Mouse (Mus musculus) myocyte (in vitro differentiated cells): ENCODE data around the gene Zfp654. TPM values are rescaled to one million over a fixed set of nuclear protein-coding genes. Genes with fewer than 3 reads are reported as not detected.

Experiments used
- H3K27me3 ChIP-seq: one replicate; pipeline ENCODE4 v1.6.1; 2011; ENCODE audit not compliant: control insufficient read depth, insufficient read depth, insufficient read length
- H3K36me3 ChIP-seq: one replicate; pipeline ENCODE4 v1.6.1; 2011; ENCODE audit not compliant: control insufficient read depth, insufficient read depth
- H3K4me2 ChIP-seq: one replicate; pipeline ENCODE4 v1.6.1; 2011; ENCODE audit warnings: low read depth, control low read depth
- H3K4me3 ChIP-seq: one replicate; pipeline ENCODE4 v1.5.1; 2011; ENCODE audit warnings: mild to moderate bottlenecking, control low read depth, moderate library complexity
- H3K79me2 ChIP-seq: one replicate; pipeline ENCODE4 v1.6.1; 2011; ENCODE audit not compliant: control insufficient read depth, insufficient read depth
- H3ac ChIP-seq: one replicate; pipeline ENCODE4 v1.6.1; 2011; ENCODE audit not compliant: control insufficient read depth, insufficient read length
- CEBPB ChIP-seq: IDR thresholded peaks from 2 replicates; pipeline ENCODE4 v1.6.1; 2011; ENCODE audit warnings: mild to moderate bottlenecking, moderate library complexity; ENCODE audit not compliant: poor library complexity, insufficient read depth, severe bottlenecking
- E2F4 ChIP-seq: IDR thresholded peaks from one replicate; pipeline ENCODE4 v1.6.1; 2011; ENCODE audit warnings: mild to moderate bottlenecking, control low read depth, moderate library complexity; ENCODE audit not compliant: insufficient read depth
- MAX ChIP-seq: IDR thresholded peaks from one replicate; pipeline ENCODE4 v1.6.1; 2011; ENCODE audit warnings: low read depth, mild to moderate bottlenecking, control low read depth
- MYOD1 ChIP-seq, 3 experiments: IDR thresholded peaks; one replicate each; pipeline ENCODE4 v1.6.1; 2011; ENCODE audit warnings: control low read depth in 2 of 3, low read depth in 2 of 3, mild to moderate bottlenecking in 2 of 3, moderate library complexity in 1 of 3; ENCODE audit not compliant: insufficient read length in 2 of 3, control insufficient read depth in 1 of 3
- MYOG ChIP-seq, 3 experiments: IDR thresholded peaks; one replicate each; pipeline ENCODE4 v1.6.1; 2011; ENCODE audit warnings: control low read depth in 2 of 3, low read depth in 2 of 3, mild to moderate bottlenecking in 2 of 3; ENCODE audit not compliant: insufficient read length in 2 of 3, control insufficient read depth in 1 of 3, insufficient read depth in 1 of 3
- POLR2A ChIP-seq: IDR thresholded peaks from one replicate; pipeline ENCODE4 v1.6.1; 2011; ENCODE audit warnings: low read depth, mild to moderate bottlenecking, control low read depth, moderate library complexity; ENCODE audit not compliant: insufficient read length
- POLR2AphosphoS2 ChIP-seq: IDR thresholded peaks from one replicate; pipeline ENCODE4 v1.6.1; 2011; ENCODE audit warnings: low read depth, control low read depth; ENCODE audit not compliant: insufficient read length
- REST ChIP-seq: IDR thresholded peaks from one replicate; pipeline ENCODE4 v1.6.1; 2011; ENCODE audit warnings: mild to moderate bottlenecking, control low read depth, moderate library complexity; ENCODE audit not compliant: insufficient read depth, insufficient read length
- SRF ChIP-seq: IDR thresholded peaks from one replicate; pipeline ENCODE4 v1.6.1; 2011; ENCODE audit warnings: low read depth; ENCODE audit not compliant: control insufficient read depth, insufficient read length
- TCF12 ChIP-seq: IDR thresholded peaks from one replicate; pipeline ENCODE4 v1.6.1; 2011; ENCODE audit warnings: mild to moderate bottlenecking, control low read depth; ENCODE audit not compliant: poor library complexity, insufficient read depth, severe bottlenecking
- TCF3 ChIP-seq: IDR thresholded peaks from one replicate; pipeline ENCODE4 v1.6.1; 2011; ENCODE audit warnings: low read depth, control low read depth; ENCODE audit not compliant: insufficient read length
- USF1 ChIP-seq: IDR thresholded peaks from one replicate; pipeline ENCODE4 v1.6.1; 2011; ENCODE audit warnings: low read depth, mild to moderate bottlenecking, control low read depth, moderate library complexity
- polyA plus RNA-seq: library from polyadenylated mRNA; unstranded; fragments of >200 nt; fragmentation: generic; extraction: Trizol; gene quantifications from one replicate; pipeline ENCODE4 v1.2.1, GENCODE M21; 2012; ENCODE audit warnings: missing spikeins

The Zfp654 gene
- polyA plus RNA-seq = 1.3 TPM

DNA sequence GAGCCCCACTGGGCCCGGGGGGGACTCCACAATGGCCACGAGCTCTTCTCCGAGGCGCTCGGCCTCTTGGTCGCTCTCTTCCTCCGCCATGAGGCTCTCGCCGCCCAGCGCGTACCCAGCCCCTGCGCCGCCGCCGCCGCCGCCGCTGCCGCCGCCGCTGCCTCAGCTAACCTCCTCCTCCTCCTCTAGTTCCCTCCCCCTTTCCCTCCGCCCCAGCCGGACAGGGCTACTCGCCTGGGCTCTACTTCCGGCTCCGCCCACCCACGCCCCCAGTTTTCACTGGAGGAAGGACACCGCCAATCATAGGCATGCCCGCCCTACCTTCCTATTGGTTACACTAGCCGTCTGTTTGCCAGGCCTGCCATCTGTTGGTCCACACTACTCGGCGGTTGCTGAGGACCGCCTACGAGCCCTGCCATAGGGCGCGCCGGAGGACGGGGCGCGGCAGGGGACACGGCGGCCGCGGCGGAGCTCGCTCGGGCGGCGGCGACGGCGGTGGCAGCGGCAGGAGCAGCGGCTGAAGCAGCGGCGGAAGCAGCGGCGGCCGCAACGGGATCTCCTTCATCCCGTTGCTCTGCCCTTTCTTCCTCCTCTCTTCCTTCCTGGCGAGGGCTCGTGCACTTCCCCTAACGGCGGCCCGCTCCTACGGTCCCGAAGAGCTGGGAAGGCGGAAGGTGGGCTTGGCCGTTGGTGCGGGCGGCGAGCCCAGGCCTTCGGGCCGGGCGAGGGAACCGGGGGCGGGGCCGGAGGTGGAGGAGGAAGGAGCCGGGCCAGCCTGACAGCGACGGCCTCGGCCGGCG is at the start of gene Zfp654, which contains the start of gene Cggbp1:
Gene Zfp654 (minus strand): TSS at position 90 of the 800 bp plus-strand sequence.
Gene Cggbp1 (plus strand): TSS at position 434 of the 800 bp plus-strand sequence.
- peak within 1 kb of the TSS; percentile 90 for H3ac ChIP-seq
- peak within 1 kb of the TSS; percentile 88 for H3K4me3 ChIP-seq
- H3K79me2 ChIP-seq = peaks cover 78% of the 10 kb centered on the region
- peaks cover 25% of the 10 kb centered on the region for H3K36me3 ChIP-seq
- no peaks in the 10 kb centered on the region for H3K27me3 ChIP-seq
- TF ChIP-seq CEBPB = no peak
- no peak for TF ChIP-seq MAX
- peak in 1 of 3 experiments; percentile 28 for TF ChIP-seq MYOG (IDR thresholded peaks at IDR 0.05; ENCODE audit: control insufficient read depth in 1 of 3, insufficient read depth in 1 of 3, insufficient read length in 2 of 3, low read depth in 2 of 3)
- TF ChIP-seq POLR2A = peak; percentile 88
- TF ChIP-seq MYOD1 (IDR thresholded peaks at IDR 0.05; ENCODE audit: control insufficient read depth in 1 of 3, insufficient read length in 2 of 3, low read depth in 2 of 3) = peak in 1 of 3 experiments; percentile 29
- TF ChIP-seq E2F4 = no peak
- no peak for TF ChIP-seq REST
- TF ChIP-seq USF1 = no peak
- peak; percentile 97 for TF ChIP-seq POLR2AphosphoS2
- peak; percentile 73 for TF ChIP-seq SRF
- no peak for TF ChIP-seq TCF12
- TF ChIP-seq TCF3 = no peak
- peak within 1 kb of the TSS; percentile 71 for H3K4me2 ChIP-seq

DNA sequence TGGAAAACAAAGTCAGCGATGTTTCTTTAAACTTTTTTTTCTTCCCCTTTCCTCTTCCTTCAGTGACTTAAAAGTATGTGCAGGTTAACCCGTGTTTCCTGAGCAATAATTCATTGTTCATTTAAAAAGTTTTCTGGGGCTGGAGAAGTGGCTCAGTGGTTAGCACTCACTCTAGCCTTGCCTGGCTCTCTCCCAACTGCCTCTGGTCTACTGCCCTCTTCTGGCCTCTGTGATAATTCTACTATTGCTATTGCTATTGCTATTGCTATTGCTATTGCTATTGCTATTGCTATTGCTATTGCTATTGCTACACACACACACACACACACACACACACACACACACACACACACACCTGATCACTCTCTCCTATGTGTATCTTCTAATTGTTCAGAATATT is 47.6 kb upstream of the Zfp654 start:
- Histone ChIP-seq H3K4me3 (no peak overlapping the region), H3ac (no peak overlapping the region), H3K4me2 (no peak overlapping the region), H3K27me3 (no peaks in the 10 kb centered on the region), H3K79me2 (no peaks in the 10 kb centered on the region), H3K36me3 (no peaks in the 10 kb centered on the region)
- TF ChIP-seq POLR2A (no peak), MYOG (IDR thresholded peaks at IDR 0.05; ENCODE audit: control insufficient read depth in 1 of 3, insufficient read depth in 1 of 3, insufficient read length in 2 of 3, low read depth in 2 of 3) (no peak), MAX (no peak), TCF12 (no peak), E2F4 (no peak), TCF3 (no peak), REST (no peak), MYOD1 (IDR thresholded peaks at IDR 0.05; ENCODE audit: control insufficient read depth in 1 of 3, insufficient read length in 2 of 3, low read depth in 2 of 3) (no peak), CEBPB (no peak), USF1 (no peak)

DNA sequence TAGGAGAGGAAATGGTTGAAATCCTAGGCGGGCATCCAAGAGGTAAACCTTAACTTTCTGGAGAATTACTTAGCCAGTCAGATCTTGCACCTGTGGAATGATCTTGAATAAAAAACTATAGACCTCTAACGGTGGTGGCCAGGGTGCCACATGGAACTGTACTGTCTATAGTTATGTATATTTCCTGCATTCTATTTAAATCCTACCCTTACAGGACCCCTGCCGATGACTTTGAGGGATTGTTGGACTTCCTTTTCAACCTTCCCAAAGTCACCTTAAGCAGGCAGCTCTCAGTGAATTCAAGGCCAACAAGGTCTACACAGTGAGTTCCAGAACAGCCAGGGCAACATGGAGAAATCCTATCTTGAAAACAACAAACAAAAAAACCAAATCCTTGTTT is 38.0 kb upstream of the Zfp654 start:
- Histone ChIP-seq H3K4me3 (no peak overlapping the region), H3K36me3 (no peaks in the 10 kb centered on the region), H3K79me2 (no peaks in the 10 kb centered on the region), H3ac (no peak overlapping the region), H3K4me2 (no peak overlapping the region), H3K27me3 (no peaks in the 10 kb centered on the region)
- TF ChIP-seq MYOG (IDR thresholded peaks at IDR 0.05; ENCODE audit: control insufficient read depth in 1 of 3, insufficient read depth in 1 of 3, insufficient read length in 2 of 3, low read depth in 2 of 3) (no peak), MAX (no peak), POLR2AphosphoS2 (no peak), E2F4 (no peak), TCF3 (no peak), CEBPB (no peak), POLR2A (no peak), REST (no peak), SRF (no peak), TCF12 (no peak), MYOD1 (IDR thresholded peaks at IDR 0.05; ENCODE audit: control insufficient read depth in 1 of 3, insufficient read length in 2 of 3, low read depth in 2 of 3) (no peak), USF1 (no peak)

DNA sequence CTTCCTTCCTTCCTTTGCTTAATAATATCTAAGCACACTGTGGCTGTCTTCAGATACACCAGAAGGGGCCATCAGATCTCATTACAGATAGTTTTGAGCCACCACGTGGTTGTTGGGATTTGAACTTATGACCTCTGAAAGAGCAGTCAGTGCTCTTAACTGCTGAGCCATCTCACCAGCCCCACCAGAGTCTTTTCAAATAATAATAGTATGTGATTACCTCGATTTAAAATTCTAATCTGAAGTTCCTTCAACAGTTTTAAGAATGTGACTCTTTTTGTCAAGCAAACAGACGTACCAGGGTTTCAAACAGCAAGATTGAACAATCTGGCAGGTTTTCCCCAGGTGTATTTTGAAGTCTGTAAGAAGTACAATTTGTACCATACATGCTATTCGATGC is 34.1 kb upstream of the Zfp654 start:
- no peak for TF ChIP-seq REST
- no peak for TF ChIP-seq CEBPB
- no peak for TF ChIP-seq SRF
- no peak for TF ChIP-seq USF1
- no peak for TF ChIP-seq MYOD1 (IDR thresholded peaks at IDR 0.05; ENCODE audit: control insufficient read depth in 1 of 3, insufficient read length in 2 of 3, low read depth in 2 of 3)
- no peak for TF ChIP-seq MAX
- no peak for TF ChIP-seq E2F4
- no peak for TF ChIP-seq POLR2AphosphoS2
- no peak for TF ChIP-seq TCF12
- no peak for TF ChIP-seq POLR2A
- no peak for TF ChIP-seq MYOG (IDR thresholded peaks at IDR 0.05; ENCODE audit: control insufficient read depth in 1 of 3, insufficient read depth in 1 of 3, insufficient read length in 2 of 3, low read depth in 2 of 3)
- TF ChIP-seq TCF3 = no peak
- H3K27me3 ChIP-seq = no peaks in the 10 kb centered on the region

More for the DNA sequence above, 34.1 kb upstream of the Zfp654 start:
- no peak overlapping the region for H3K4me2 ChIP-seq
- H3ac ChIP-seq = no peak overlapping the region
- no peaks in the 10 kb centered on the region for H3K36me3 ChIP-seq
- H3K79me2 ChIP-seq = no peaks in the 10 kb centered on the region
- no peak overlapping the region for H3K4me3 ChIP-seq
